Mouse (Mus musculus) MEL (cell line): ENCODE measurements at regions not wholly inside any gene's neighbourhood (a gene's known extent, or its start where the extent isn't known, plus 50 kb on each side); places are given as distances from the start of the nearest gene placed in this dataset.

Source experiments
- MAX ChIP-seq: IDR thresholded peaks from 2 replicates; pipeline ENCODE4 v1.6.1; 2011; ENCODE audit warnings: low read length, improper control_type of control experiment
- POLR2AphosphoS5 ChIP-seq: IDR thresholded peaks from 2 replicates; pipeline ENCODE4 v1.6.1; 2012; ENCODE audit warnings: low read depth, borderline replicate concordance, mild to moderate bottlenecking, inconsistent platforms, low read length, moderate library complexity, mixed read lengths

- no peak for TF ChIP-seq POLR2AphosphoS5
- no peak for TF ChIP-seq MAX
Measured at GRCm38 (mm10) chr9:61154721-61155120, 217.4 kb upstream of the Tle3 start.
